Mouse (Mus musculus): Measurements from ENCODE around the gene Ppm1g.

DNA sequence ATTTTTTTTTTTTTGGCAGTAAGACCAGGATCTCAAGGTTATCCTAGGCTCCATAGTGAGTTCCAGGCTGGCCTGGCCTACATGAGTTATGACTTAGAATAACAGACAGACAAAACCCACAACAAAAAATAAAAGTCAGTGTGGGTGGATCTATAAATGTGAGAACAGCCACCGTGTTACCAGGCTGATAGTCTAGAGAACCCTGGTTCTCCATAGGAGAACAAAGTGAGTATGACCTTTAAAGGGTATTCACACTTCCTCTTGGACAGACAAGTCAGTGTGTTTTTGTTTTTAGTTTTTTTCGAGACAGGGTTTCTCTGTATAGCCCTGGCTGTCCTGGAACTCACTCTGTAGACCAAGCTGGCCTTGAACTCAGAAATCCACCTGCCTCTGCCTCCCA is 35.5 kb upstream of the Ppm1g start:
- TF ChIP-seq CTCF (conservative IDR thresholded peaks at IDR 0.05; ENCODE audit: insufficient read depth, insufficient read length, low read depth, low read length) (no peak), POLR2A (IDR thresholded peaks at IDR 0.05; ENCODE audit: low read depth, low read length) (no peak)

Data from kidney, adult 2 months (tissue).